ENCODE assay signal across 8 mouse cellular contexts in the genomic region with DNA sequence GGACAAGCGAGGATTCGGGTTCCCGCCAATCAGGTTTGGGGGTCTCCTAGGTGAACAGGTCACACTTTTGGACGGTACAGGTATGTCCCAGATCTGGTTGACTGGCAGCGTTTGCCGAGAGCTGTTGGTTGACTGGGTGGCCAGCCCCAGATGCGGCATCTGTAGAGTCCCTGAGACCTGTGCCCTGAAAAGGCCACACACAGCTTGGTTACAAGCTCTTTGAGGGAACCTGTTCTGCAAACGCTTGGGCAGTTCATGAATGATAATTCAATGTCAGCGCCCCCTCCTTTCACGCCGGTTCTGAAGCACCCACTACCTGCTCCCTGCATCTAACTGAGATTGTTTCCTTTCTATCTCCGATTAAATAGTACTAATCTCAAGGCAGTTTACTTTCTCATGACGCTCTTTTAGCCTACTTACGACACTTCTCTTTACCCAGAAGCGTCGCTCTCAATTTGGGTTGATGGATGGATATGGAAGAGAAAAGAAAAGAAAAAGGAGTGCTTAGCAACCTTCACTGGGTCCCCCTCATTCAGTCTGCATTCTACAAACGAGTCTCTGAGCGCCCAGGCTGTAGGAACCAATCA. TPM values are rescaled to one million over a fixed set of nuclear protein-coding genes. Genes with fewer than 3 reads are reported as not detected.
A peak's percentile ranks its signal among the peaks of the same experiment; 100 is the strongest.
DNase-seq lines count a peak whose midpoint lies in the region; ATAC-seq and TF ChIP-seq lines count a peak whose summit lies in the region.

No protein-coding gene starts in this region.

- CTCF ChIA-PET in Patski (lab: Charles Lee), result interaction anchor here (1.3 kb wide), 1 partner anchor 17 kb away, joined by 4 read pairs; no protein-coding TSS in a partner anchor

- peak overlapping the region; percentile 68 for H3K4me2 ChIP-seq in heart, embryonic 16.5 days (ENCODE audit: low read depth, low read length)
- H3K4me2 ChIP-seq in forebrain, embryonic 16.5 days (ENCODE audit: low read length), result peak overlapping the region; percentile 75
- H3K4me2 ChIP-seq in liver, embryonic 15.5 days, result peak overlapping the region; percentile 80

- H3K27me3 ChIP-seq in heart, embryonic 16.5 days (ENCODE audit: control insufficient read depth, insufficient read depth, low read length), result no peaks in the 10 kb centered on the region
- peaks cover 13% of the 10 kb centered on the region for H3K27me3 ChIP-seq in Patski
- H3K27me3 ChIP-seq in forebrain, embryonic 16.5 days (replicated peaks; ENCODE audit: control insufficient read depth, insufficient read depth, low read length), result 0 out of 2 replicates have a peak, but pooled peaks cover 2% of the 10 kb centered on the region
- no peaks in the 10 kb centered on the region; the same call in 1 of the 2 replicates for H3K27me3 ChIP-seq in liver, embryonic 15.5 days

- no peaks in the 10 kb centered on the region for H3K9me3 ChIP-seq in heart, embryonic 16.5 days (replicated peaks; ENCODE audit: control insufficient read depth, low read length)
- no peaks in the 10 kb centered on the region for H3K9me3 ChIP-seq in forebrain, embryonic 16.5 days (ENCODE audit: control insufficient read depth, low read length)
- H3K9me3 ChIP-seq in liver, embryonic 15.5 days (replicated peaks), result no peaks in the 10 kb centered on the region

- peak overlapping the region; percentile 79 for H3K9ac ChIP-seq in heart, embryonic 16.5 days (ENCODE audit: low read length)
- peak overlapping the region; percentile 53 for H3K9ac ChIP-seq in forebrain, embryonic 16.5 days (replicated peaks; ENCODE audit: low read depth, low read length)
- H3K9ac ChIP-seq in liver, embryonic 15.5 days, result peak overlapping the region; percentile 52

- in situ Hi-C loops in Patski (cut with MboI; ENCODE audit: low pct_unique_long_range_greater_than_20kb), result no loop called here

- H3K4me1 ChIP-seq in heart, embryonic 16.5 days (ENCODE audit: control insufficient read depth, insufficient read depth, low read length), result peaks cover 5% of the 10 kb centered on the region; the same call in 1 of the 2 replicates
- H3K4me1 ChIP-seq in forebrain, embryonic 16.5 days (replicated peaks; ENCODE audit: control insufficient read depth, insufficient read depth, low read length), result peaks cover 11% of the 10 kb centered on the region
- peaks cover 17% of the 10 kb centered on the region for H3K4me1 ChIP-seq in liver, embryonic 15.5 days (replicated peaks)

- POLR2A ChIA-PET in Patski (lab: Charles Lee), result interaction anchor here (1.5 kb wide), 1 partner anchor 11 kb away, joined by 3 read pairs; no protein-coding TSS in a partner anchor

- H3K4me3 ChIP-seq in heart, embryonic 16.5 days (ENCODE audit: low read length), result peak overlapping the region; percentile 74
- H3K4me3 ChIP-seq in forebrain, embryonic 16.5 days (replicated peaks; ENCODE audit: low read length), result peak overlapping the region; percentile 63
- H3K4me3 ChIP-seq in liver, embryonic 15.5 days (replicated peaks), result peak overlapping the region; percentile 70

- no peaks in the 10 kb centered on the region for H3K36me3 ChIP-seq in heart, embryonic 16.5 days (ENCODE audit: control insufficient read depth, insufficient read depth)
- no peaks in the 10 kb centered on the region for H3K36me3 ChIP-seq in forebrain, embryonic 16.5 days (ENCODE audit: control insufficient read depth, insufficient read depth)
- no peaks in the 10 kb centered on the region for H3K36me3 ChIP-seq in liver, embryonic 15.5 days (replicated peaks)

- peak; percentile 8 for ATAC-seq in heart, embryonic 16.5 days (replicated peaks; ENCODE audit: extremely low read depth, insufficient read depth, low FRiP score)
- ATAC-seq in Patski, result peak; percentile 31
- ATAC-seq in forebrain, embryonic 16.5 days, result peak; percentile 54
- ATAC-seq in liver, embryonic 15.5 days (ENCODE audit: insufficient read depth), result peak; percentile 46

- 2% methylated on average over 18 of the region's 18 CpGs for WGBS in heart, embryonic 16.5 days
- WGBS in forebrain, embryonic 16.5 days, result 1% methylated on average over 18 of the region's 18 CpGs
- 2% methylated on average over 18 of the region's 18 CpGs for WGBS in liver, embryonic 15.5 days (ENCODE audit: insufficient replicate concordance)

- no peak for TF ChIP-seq CTCF in Patski (IDR thresholded peaks at IDR 0.05)

- DNase-seq in heart, adult 8-10 months (ENCODE audit: low spot score), result no peak
- no peak for DNase-seq in Patski (ENCODE audit: low read depth, low spot score)
- peak; percentile 8 for DNase-seq in retina, adult 2 months (ENCODE audit: low read depth, low spot score)
- DNase-seq in layer of hippocampus, adult 9-11 months, result no peak
- no peak for DNase-seq in adrenal gland, adult 2 months

- H3K27ac ChIP-seq in heart, embryonic 16.5 days (ENCODE audit: low read length), result no peak overlapping the region
- H3K27ac ChIP-seq in forebrain, embryonic 16.5 days (ENCODE audit: low read length), result peak overlapping the region; percentile 43; the same call in 1 of the 2 replicates
- no peak overlapping the region for H3K27ac ChIP-seq in liver, embryonic 15.5 days (replicated peaks)

RNA-seq across cellular contexts. Expression of a gene that starts 37.9 kb away (rescaled TPM):
- 2.5 and 2.6 TPM in 2 replicates for polyA plus RNA-seq in heart, embryonic 16.5 days (2015; fragmentation: Nextera tagmentation; extraction: Ambion mirVana)
- total RNA-seq in heart, adult 8-10 months (2022), result 1 to 10 TPM; 1.2 to 6.4 (median 3.5) TPM
- polyA plus RNA-seq in Patski (2021), result 0.04 TPM
- polyA plus RNA-seq in forebrain, embryonic 16.5 days (2015; fragmentation: Nextera tagmentation; extraction: Ambion mirVana), result 6.3 and 6.4 TPM in 2 replicates
- 0.26 and 0.32 TPM in 2 replicates for polyA plus RNA-seq in liver, embryonic 15.5 days (2015; fragmentation: Nextera tagmentation; extraction: Ambion mirVana)
- under 1 TPM in 1 of 2 experiments, not detected in 1; 0.52 TPM for total RNA-seq in adrenal gland, adult 2 months (2021)
- 0.18 and 0.25 TPM in 2 replicates for polyA plus RNA-seq in adrenal gland, adult 2 months (2012; rRNA removed)

RNA-seq across cellular contexts. Expression of a gene that starts 42.7 kb away (rescaled TPM):
- polyA plus RNA-seq in heart, embryonic 16.5 days (2015; fragmentation: Nextera tagmentation; extraction: Ambion mirVana), result 27.3 and 31.2 TPM in 2 replicates
- total RNA-seq in heart, adult 8-10 months (2022), result 10 to 100 TPM in 1 of 4 experiments, 1 to 10 TPM in 3; 7.8 to 10.5 (median 9.2) TPM
- 22.7 TPM for polyA plus RNA-seq in Patski (2021)
- polyA plus RNA-seq in forebrain, embryonic 16.5 days (2015; fragmentation: Nextera tagmentation; extraction: Ambion mirVana), result 20.2 and 22.8 TPM in 2 replicates
- polyA plus RNA-seq in liver, embryonic 15.5 days (2015; fragmentation: Nextera tagmentation; extraction: Ambion mirVana), result 13.3 and 13.5 TPM in 2 replicates
- total RNA-seq in adrenal gland, adult 2 months (2021), result 10 to 100 TPM; 15.0 to 16.4 TPM
- 3.4 and 3.7 TPM in 2 replicates for polyA plus RNA-seq in adrenal gland, adult 2 months (2012; rRNA removed)

RNA-seq across cellular contexts. Expression of a gene that starts 47.1 kb away (rescaled TPM):
- polyA plus RNA-seq in heart, embryonic 16.5 days (2015; fragmentation: Nextera tagmentation; extraction: Ambion mirVana), result 39.3 and 41.5 TPM in 2 replicates
- total RNA-seq in heart, adult 8-10 months (2022), result 10 to 100 TPM; 18.2 to 22.9 (median 21.9) TPM
- polyA plus RNA-seq in Patski (2021), result 28.3 TPM
- polyA plus RNA-seq in forebrain, embryonic 16.5 days (2015; fragmentation: Nextera tagmentation; extraction: Ambion mirVana), result 32.7 and 33.5 TPM in 2 replicates
- 12.0 and 13.1 TPM in 2 replicates for polyA plus RNA-seq in liver, embryonic 15.5 days (2015; fragmentation: Nextera tagmentation; extraction: Ambion mirVana)
- total RNA-seq in adrenal gland, adult 2 months (2021), result 10 to 100 TPM; 27.0 to 31.8 TPM
- 34.8 and 36.4 TPM in 2 replicates for polyA plus RNA-seq in adrenal gland, adult 2 months (2012; rRNA removed)
